Mouse (Mus musculus): Measurements from ENCODE around the gene Mad2l2.
A peak's percentile ranks its signal among the peaks of the same experiment; 100 is the strongest.

Mad2l2 gene

GRCm38 (mm10) chr4:148128672-148129071 is 1.5 kb upstream of the Mad2l2 start:
- Histone ChIP-seq H3K9me3 (ENCODE audit: low read length) (no peaks in the 10 kb centered on the region), H3K27me3 (ENCODE audit: insufficient read depth, low read length) (peaks cover 76% of the 10 kb centered on the region), H3K4me3 (replicated peaks; ENCODE audit: low read length) (no peak overlapping the region), H3K4me1 (replicated peaks; ENCODE audit: low read depth, low read length) (peaks cover 20% of the 10 kb centered on the region), H3K36me3 (ENCODE audit: insufficient read depth, low read length) (no peaks in the 10 kb centered on the region)
- TF ChIP-seq NANOG (IDR thresholded peaks at IDR 0.05; ENCODE audit: borderline replicate concordance, low read length), result no peak
- TF ChIP-seq CTCF (conservative IDR thresholded peaks at IDR 0.05; ENCODE audit: low read length), result no peak
- no peak for TF ChIP-seq POU5F1 (IDR thresholded peaks at IDR 0.05; ENCODE audit: borderline replicate concordance, low read length)

- peak within 1 kb of the TSS; percentile 83 for H3K4me3 ChIP-seq (replicated peaks; ENCODE audit: low read length)
- peaks cover 72% of the 10 kb centered on the region for H3K27me3 ChIP-seq (ENCODE audit: insufficient read depth, low read length)
- no peaks in the 10 kb centered on the region for H3K36me3 ChIP-seq (ENCODE audit: insufficient read depth, low read length)
- no peaks in the 10 kb centered on the region for H3K9me3 ChIP-seq (ENCODE audit: low read length)
- TF ChIP-seq POU5F1 (IDR thresholded peaks at IDR 0.05; ENCODE audit: borderline replicate concordance, low read length) (no peak), CTCF (conservative IDR thresholded peaks at IDR 0.05; ENCODE audit: low read length) (no peak), NANOG (IDR thresholded peaks at IDR 0.05; ENCODE audit: borderline replicate concordance, low read length) (no peak)
- H3K4me1 ChIP-seq (replicated peaks; ENCODE audit: low read depth, low read length), result peaks cover 18% of the 10 kb centered on the region
Observed at GRCm38 (mm10) chr4:148130561-148131413, 603 bp downstream of the Mad2l2 start, which contains the start of gene Draxin. Gene Draxin (minus strand): TSS chr4:148130698.

GRCm38 (mm10) chr4:148131497-148132081 is 1.4 kb downstream of the Mad2l2 start:
- peaks cover 69% of the 10 kb centered on the region for H3K27me3 ChIP-seq (ENCODE audit: insufficient read depth, low read length)
- no peaks in the 10 kb centered on the region for H3K36me3 ChIP-seq (ENCODE audit: insufficient read depth, low read length)
- peak overlapping the region; percentile 83 for H3K4me3 ChIP-seq (replicated peaks; ENCODE audit: low read length)
- TF ChIP-seq CTCF (conservative IDR thresholded peaks at IDR 0.05; ENCODE audit: low read length) (no peak), POU5F1 (IDR thresholded peaks at IDR 0.05; ENCODE audit: borderline replicate concordance, low read length) (no peak), NANOG (IDR thresholded peaks at IDR 0.05; ENCODE audit: borderline replicate concordance, low read length) (no peak)
- no peaks in the 10 kb centered on the region for H3K9me3 ChIP-seq (ENCODE audit: low read length)
- H3K4me1 ChIP-seq (replicated peaks; ENCODE audit: low read depth, low read length), result peaks cover 18% of the 10 kb centered on the region

GRCm38 (mm10) chr4:148134988-148135387 is 4.8 kb downstream of the Mad2l2 start:
- peaks cover 24% of the 10 kb centered on the region for H3K4me1 ChIP-seq (replicated peaks; ENCODE audit: low read depth, low read length)
- no peaks in the 10 kb centered on the region for H3K9me3 ChIP-seq (ENCODE audit: low read length)
- no peak for TF ChIP-seq NANOG (IDR thresholded peaks at IDR 0.05; ENCODE audit: borderline replicate concordance, low read length)
- TF ChIP-seq POU5F1 (IDR thresholded peaks at IDR 0.05; ENCODE audit: borderline replicate concordance, low read length), result no peak
- TF ChIP-seq CTCF (conservative IDR thresholded peaks at IDR 0.05; ENCODE audit: low read length), result no peak
- H3K4me3 ChIP-seq (replicated peaks; ENCODE audit: low read length), result no peak overlapping the region
- peaks cover 66% of the 10 kb centered on the region for H3K27me3 ChIP-seq (ENCODE audit: insufficient read depth, low read length)
- H3K36me3 ChIP-seq (ENCODE audit: insufficient read depth, low read length), result no peaks in the 10 kb centered on the region

GRCm38 (mm10) chr4:148137503-148137902 is 7.3 kb downstream of the Mad2l2 start:
- H3K27me3 ChIP-seq (ENCODE audit: insufficient read depth, low read length), result peaks cover 43% of the 10 kb centered on the region
- TF ChIP-seq CTCF (conservative IDR thresholded peaks at IDR 0.05; ENCODE audit: low read length), result no peak

GRCm38 (mm10) chr4:148139767-148140097 is 9.5 kb downstream of the Mad2l2 start:
- Histone ChIP-seq H3K4me3 (replicated peaks; ENCODE audit: low read length) (peak overlapping the region; percentile 95), H3K27me3 (ENCODE audit: insufficient read depth, low read length) (peaks cover 26% of the 10 kb centered on the region), H3K4me1 (replicated peaks; ENCODE audit: low read depth, low read length) (peaks cover 34% of the 10 kb centered on the region), H3K36me3 (ENCODE audit: insufficient read depth, low read length) (peaks cover 22% of the 10 kb centered on the region), H3K9me3 (ENCODE audit: low read length) (no peaks in the 10 kb centered on the region)
- TF ChIP-seq CTCF (conservative IDR thresholded peaks at IDR 0.05; ENCODE audit: low read length), result no peak
- TF ChIP-seq NANOG (IDR thresholded peaks at IDR 0.05; ENCODE audit: borderline replicate concordance, low read length), result no peak
- no peak for TF ChIP-seq POU5F1 (IDR thresholded peaks at IDR 0.05; ENCODE audit: borderline replicate concordance, low read length)

More at GRCm38 (mm10) chr4:148137503-148137902, 7.3 kb downstream of the Mad2l2 start:
- Histone ChIP-seq H3K4me3 (replicated peaks; ENCODE audit: low read length) (no peak overlapping the region), H3K4me1 (replicated peaks; ENCODE audit: low read depth, low read length) (peaks cover 15% of the 10 kb centered on the region; the same call in 1 of the 2 replicates), H3K9me3 (ENCODE audit: low read length) (no peaks in the 10 kb centered on the region), H3K36me3 (ENCODE audit: insufficient read depth, low read length) (no peaks in the 10 kb centered on the region)

GRCm38 (mm10) chr4:148140098-148141011 is 10.2 kb downstream of the Mad2l2 start:
- H3K9me3 ChIP-seq (ENCODE audit: low read length), result no peaks in the 10 kb centered on the region
- peak overlapping the region; percentile 95 for H3K4me3 ChIP-seq (replicated peaks; ENCODE audit: low read length)
- peaks cover 25% of the 10 kb centered on the region for H3K27me3 ChIP-seq (ENCODE audit: insufficient read depth, low read length)
- peaks cover 36% of the 10 kb centered on the region for H3K4me1 ChIP-seq (replicated peaks; ENCODE audit: low read depth, low read length)
- TF ChIP-seq NANOG (IDR thresholded peaks at IDR 0.05; ENCODE audit: borderline replicate concordance, low read length), result no peak
- no peak; the same call in 1 of the 2 replicates for TF ChIP-seq CTCF (conservative IDR thresholded peaks at IDR 0.05; ENCODE audit: low read length)
- no peak for TF ChIP-seq POU5F1 (IDR thresholded peaks at IDR 0.05; ENCODE audit: borderline replicate concordance, low read length)
- peaks cover 28% of the 10 kb centered on the region for H3K36me3 ChIP-seq (ENCODE audit: insufficient read depth, low read length)

- TF ChIP-seq POU5F1 (IDR thresholded peaks at IDR 0.05; ENCODE audit: borderline replicate concordance, low read length) (no peak), NANOG (IDR thresholded peaks at IDR 0.05; ENCODE audit: borderline replicate concordance, low read length) (no peak), CTCF (conservative IDR thresholded peaks at IDR 0.05; ENCODE audit: low read length) (no peak)
- no peak overlapping the region for H3K4me3 ChIP-seq (replicated peaks; ENCODE audit: low read length)
Observed at GRCm38 (mm10) chr4:148143721-148144120, 13.5 kb downstream of the Mad2l2 start.

More at GRCm38 (mm10) chr4:148143721-148144120, 13.5 kb downstream of the Mad2l2 start:
- H3K27me3 ChIP-seq (ENCODE audit: insufficient read depth, low read length), result peaks cover 8% of the 10 kb centered on the region
- no peaks in the 10 kb centered on the region for H3K9me3 ChIP-seq (ENCODE audit: low read length)
- H3K36me3 ChIP-seq (ENCODE audit: insufficient read depth, low read length), result peaks cover 62% of the 10 kb centered on the region
- H3K4me1 ChIP-seq (replicated peaks; ENCODE audit: low read depth, low read length), result peaks cover 55% of the 10 kb centered on the region
